Mouse (Mus musculus): ENCODE data around the gene Fscn2.

Gene Fscn2

DNA sequence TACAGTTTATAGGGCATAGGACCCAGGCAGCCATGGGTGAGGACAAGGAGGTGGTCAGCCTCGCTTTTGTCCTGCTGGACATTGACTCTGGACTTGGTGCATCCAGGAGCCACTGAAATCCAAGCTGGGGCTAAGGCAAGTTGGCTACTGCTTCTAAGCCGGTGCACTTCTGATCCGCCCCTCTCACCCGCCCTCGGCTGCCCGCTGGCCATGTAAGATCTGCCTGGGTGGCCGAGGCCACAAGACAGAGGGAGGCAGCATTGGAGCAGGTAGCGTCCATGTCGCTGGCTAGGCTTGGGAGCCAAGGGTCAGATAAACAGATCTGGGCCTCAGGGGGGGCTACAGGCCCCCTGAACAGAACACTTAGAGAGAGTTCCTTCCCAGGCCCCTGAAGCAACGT, at the start of gene Fscn2:
Fscn2 (plus strand) TSS at position 240 of the 400 bp plus-strand sequence.
- DNase-seq (ENCODE audit: low read depth, low spot score): no peak

DNA sequence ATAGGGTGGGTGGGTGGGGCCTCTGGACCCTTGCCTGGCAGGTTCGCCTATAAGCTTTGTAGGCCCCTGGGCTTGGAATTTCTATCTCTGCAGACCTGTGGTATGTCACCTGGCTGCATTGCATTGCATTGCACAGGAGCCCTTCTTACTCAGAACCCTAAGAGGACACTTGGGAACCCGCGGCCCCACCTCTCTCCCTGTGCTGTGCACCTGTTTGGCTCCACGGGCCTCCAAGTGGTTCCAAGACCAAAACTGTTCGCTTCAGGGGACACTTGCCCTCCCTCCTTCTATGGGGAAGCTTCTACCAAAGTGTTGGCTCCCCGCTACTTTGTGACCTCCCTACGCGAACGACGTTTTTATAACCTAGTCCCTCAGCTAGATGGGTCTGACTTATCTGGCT, 49.8 kb upstream of the Fscn2 start:
- DNase-seq (ENCODE audit: low read depth, low spot score): no peak

DNA sequence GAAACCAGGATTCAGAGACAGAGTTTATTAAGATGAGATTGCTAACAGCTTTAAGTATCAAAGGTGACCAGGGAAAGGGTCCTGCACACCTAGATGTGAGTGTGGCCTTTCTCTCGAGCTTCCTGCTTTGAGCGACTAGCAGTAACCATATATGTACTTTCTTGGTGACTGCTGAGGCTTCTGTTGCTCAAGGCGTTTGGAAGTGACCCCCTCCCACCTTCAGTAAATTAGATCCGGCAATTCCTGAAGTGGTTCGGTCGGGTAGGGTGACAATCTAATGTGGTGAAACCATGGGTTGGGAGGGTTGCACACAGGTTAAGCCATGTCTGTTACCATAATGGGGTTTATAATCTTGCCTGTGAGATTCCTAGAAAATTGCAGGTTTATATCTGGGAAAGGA, 49.3 kb upstream of the Fscn2 start:
- DNase-seq (ENCODE audit: low read depth, low spot score): no peak

DNA sequence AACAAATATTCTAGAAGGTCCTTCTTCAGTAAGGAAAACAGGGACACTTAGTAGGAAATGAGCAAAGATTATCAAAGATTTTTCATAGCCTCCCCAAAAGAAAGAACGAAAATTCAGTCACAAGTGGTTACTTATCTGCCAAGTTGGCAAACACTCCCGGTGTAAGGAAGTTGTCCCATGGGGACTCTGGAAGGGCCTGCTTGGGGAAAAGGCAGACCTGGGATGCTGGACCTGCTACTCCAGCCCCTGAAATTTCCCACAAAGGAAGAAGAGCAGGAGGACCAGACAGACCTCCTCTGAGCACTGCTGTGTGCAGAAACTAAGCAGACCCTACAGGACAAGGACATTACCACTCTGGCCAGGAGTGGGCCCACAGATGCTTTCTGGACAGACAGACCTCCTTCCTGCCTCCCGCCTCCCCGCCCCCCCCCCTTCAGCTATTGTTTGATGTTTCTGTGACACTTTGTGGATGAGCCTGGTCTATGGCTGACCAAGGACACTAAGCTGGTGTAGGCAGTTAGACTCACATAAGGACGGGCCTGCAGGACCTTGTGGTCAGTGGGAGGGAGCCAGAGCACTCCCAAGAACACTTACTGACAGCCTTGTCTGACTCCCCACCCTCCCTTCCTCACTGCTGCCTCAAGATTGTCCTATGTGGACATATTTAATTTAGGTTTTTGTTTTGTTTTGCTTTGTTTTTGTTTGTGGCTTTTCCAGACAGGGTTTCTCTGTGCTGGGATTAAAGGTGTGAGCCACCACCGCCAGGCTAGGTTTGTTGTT, 47.2 kb upstream of the Fscn2 start:
- DNase-seq (ENCODE audit: low read depth, low spot score): no peak

DNA sequence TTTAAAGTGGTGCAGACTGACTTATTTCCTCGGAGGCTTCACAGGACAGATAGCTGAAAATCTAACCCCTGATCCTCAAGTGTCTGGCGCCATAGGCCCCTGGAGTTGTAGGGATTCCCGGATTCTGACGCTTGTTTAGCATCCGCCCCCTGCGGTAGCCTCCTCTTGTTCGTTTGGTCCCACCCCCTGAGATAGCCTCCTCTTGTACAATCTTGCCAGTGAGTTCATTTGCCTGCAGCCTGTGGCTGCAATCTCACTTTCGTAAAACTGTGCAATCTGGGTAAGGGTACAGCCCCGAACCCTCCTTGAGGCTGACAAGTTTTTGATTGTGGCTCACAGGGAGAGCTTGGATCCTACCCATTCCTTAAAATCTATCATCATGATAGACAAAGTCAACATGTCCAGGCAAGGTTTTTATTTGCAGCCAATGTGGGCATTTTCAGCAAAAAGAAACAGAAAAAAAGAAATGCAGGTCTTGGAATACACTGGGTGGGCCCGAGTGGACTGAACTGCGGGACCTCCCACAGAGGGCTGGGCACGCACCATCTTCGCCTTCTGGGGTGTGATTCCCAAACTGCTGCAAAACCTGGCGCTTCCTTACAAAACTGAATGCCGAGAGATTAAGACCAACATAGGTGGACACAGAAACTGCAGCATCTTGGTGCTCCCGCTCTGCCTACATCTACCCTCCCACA, 46.5 kb upstream of the Fscn2 start:
- no peak for DNase-seq (ENCODE audit: low read depth, low spot score)

DNA sequence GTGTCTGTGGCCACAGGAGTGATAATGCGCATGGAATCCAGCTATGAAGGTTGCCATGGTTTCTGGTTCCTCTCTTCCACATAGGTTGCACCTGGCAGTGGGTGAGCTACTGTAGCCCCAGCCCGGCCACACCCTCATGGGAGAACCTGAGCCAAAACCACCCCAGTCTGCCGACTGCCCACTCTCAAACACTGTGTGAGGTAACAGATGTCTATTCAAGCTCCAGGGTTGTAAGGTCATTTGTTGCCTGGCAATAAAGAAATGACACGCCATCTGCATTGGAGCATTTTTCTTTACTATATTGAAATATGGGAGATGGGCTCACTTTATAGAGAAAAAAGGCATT, 45.9 kb upstream of the Fscn2 start:
- DNase-seq (ENCODE audit: low read depth, low spot score): no peak

DNA sequence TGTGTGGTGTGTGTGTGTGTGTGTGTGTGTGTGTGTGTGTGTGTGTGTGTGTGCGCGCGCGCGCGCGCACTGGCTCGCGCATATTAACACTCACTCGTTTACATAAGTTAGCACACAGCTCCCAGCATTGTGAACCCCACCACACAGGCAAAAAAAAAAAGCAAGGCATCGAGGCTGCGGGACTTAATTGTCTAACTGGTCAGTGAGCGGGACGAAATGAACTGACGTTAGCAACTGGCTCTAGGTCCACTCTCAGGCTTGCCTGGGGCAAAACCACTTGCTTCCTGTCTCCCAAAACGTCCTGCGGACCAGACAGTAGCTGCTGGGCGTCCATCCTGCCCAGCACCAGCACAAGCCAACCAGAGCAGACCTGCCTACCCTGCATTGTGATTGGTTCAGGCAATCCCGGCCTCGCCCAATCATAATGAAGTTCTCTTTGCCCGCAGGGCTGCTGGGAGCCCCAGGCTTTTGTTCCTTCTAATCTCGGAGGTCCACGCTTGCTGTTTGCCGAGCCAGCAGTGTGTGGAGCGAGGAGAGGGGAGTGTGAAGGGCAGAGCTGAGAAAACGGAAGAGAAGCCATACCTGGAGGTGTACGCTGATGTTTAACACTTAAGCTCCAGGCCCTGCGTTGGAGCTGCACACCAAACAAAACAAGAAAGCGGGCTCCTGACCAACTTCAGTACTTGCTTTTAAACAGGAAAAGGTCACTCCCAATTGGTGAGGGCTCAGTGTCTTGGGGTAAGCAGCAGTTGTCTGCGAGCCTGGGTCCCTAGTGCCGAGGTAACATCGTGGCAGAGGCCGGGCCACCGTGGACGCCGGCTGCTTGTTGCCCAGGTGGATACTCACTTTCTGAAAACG, 45.3 kb upstream of the Fscn2 start:
- DNase-seq (ENCODE audit: low read depth, low spot score): peak; percentile 96

DNA sequence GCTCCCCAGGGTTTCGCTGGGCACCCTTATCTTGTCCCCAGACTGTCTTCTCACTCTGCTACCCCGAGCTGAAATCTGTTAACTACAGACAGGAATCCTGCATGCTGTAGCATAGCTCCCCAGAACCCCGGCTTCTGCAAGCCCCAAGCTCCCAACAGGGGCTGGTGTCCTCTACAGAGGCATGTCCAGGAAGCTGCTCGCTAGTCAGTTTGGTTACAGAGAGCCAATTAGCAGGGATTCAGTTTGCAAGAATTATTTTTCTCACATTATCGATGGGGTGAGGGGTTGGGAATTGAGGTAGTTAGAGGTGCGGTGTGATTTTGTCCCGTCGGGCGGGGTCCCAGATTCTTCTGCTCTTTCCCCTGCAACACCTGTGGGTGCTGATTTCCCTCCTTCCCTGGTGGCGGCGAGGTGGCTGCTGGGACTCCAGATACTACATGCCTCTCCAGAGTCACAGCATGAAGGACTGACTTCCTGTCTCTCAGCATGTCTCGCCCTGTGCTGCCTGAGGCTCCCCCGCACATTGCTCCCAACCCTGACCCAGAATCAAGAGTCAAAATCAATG, 44.6 kb upstream of the Fscn2 start:
- no peak for DNase-seq (ENCODE audit: low read depth, low spot score)

DNA sequence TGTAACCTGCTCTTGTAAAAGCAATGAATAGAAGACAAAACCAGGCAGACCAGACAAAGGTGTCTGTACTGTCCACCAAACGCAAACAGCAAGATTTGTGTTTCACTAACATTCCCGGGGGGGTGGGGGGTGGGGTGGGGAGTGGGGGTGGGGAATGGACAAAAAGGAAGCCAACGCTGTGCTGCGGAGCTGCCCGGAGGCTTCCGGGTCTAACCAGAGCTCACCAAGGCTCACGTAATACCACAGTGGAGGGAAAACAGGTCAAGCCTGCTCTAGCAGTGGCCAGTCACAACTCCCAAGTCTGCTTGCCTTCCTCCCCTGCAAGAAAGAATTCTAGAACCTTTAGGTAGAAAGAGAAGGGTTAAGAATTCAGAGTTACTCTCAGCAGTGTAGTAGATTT, 43.9 kb upstream of the Fscn2 start:
- DNase-seq (ENCODE audit: low read depth, low spot score): no peak

DNA sequence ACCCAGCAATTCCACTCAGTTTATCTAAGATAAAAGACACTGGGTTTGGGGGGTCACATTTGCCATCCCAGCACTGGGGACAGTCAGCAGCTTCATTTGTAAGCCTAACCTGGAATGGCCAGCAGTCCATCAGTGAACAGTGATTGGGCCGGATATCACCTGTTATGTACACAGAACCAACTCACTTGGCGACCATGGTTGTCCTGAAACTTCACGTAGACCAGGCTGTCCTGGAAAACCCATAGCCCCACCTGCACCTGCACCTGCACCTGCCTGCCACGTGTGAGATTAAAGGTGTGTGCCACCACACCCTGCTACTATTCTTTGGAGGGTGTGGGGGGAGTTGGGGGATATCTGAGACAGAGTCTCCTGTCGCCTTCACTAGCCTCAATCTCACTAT, 42.0 kb upstream of the Fscn2 start:
- no peak for DNase-seq (ENCODE audit: low read depth, low spot score)

DNA sequence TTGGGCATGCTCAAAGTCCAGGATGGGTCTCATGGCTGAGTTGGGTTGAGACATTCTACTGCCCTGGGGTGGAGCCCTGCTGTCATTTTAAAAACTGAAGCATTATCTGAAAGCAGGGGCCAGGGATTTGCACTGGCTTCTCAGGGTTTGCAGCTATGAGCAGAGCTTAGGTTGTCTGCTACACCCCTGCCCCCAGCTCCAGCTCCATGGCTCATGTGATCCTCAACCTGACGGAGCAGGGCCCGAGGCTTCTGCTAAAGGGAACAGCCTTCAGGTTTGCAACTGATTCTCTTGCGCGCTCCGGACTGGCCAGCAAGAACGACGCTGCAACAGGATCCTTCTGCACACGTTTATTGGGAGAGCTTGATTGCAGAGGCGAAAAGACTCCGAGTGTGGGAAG, 41.2 kb upstream of the Fscn2 start:
- no peak for DNase-seq (ENCODE audit: low read depth, low spot score)

DNA sequence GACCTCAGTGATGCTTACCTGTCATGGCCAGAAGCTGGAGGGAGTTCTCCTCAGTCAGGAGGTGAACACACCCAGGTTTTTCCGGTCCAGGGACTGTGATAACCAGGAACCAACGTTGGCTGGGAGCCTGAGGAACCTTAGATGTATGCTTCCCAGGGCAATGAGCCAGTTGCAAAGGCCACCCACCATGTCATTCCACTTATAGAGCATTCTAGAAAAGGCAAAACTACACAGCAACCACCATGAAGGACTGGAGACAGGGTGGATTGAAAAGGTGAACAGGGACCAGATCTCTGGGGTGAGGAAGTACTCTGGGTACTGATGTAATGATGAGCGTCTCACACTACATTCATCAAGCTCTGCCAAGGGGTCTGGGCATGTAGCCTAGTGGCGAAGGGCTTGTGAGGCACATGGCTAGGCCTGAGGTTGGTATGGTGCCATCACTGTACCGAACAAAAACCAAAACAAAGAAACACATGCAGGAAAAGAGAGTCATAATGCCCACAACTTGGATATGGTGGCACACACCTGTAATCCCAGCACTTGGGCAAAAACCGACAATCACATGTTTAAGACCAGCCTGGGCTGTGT, 25.8 kb upstream of the Fscn2 start:
- DNase-seq (ENCODE audit: low read depth, low spot score): no peak

DNA sequence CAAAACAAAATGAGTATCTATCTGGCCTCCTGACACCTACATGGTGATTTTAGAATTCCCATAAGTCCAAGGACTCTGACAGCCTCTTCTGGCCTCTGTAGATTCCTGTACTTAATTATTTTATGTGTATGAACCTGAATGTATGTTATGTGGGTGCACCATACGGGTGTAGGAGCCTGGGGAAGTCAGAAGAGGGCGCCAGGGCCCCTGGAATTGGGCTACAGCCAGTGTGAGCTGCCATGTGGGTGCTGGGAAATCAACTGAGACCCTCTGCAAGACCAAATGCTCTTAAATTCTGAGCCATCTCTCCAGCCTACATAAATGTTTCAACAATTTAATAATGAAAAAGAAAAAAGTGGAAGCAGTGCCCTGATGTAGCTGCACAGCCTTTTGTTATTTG, 23.9 kb upstream of the Fscn2 start:
- no peak for DNase-seq (ENCODE audit: low read depth, low spot score)

DNA sequence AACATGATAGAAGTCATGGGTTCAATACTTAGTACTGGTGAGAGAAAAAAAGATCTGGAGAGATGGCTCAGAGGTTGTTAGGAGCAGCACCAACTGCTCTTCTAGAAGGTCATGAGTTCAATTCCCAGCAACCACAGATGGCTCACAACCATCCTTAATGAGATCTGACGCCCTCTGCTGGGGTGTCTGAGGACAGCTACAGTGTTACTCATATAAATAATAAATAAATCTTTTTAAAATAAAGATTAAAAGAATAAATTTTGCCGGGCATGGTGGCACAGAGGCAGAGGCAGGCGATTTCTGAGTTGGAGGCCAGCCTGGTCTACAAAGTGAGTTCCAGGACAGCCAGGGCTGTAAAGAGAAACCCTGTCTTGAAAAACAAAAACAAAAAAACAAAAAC, 22.5 kb upstream of the Fscn2 start:
- no peak for DNase-seq (ENCODE audit: low read depth, low spot score)

DNA sequence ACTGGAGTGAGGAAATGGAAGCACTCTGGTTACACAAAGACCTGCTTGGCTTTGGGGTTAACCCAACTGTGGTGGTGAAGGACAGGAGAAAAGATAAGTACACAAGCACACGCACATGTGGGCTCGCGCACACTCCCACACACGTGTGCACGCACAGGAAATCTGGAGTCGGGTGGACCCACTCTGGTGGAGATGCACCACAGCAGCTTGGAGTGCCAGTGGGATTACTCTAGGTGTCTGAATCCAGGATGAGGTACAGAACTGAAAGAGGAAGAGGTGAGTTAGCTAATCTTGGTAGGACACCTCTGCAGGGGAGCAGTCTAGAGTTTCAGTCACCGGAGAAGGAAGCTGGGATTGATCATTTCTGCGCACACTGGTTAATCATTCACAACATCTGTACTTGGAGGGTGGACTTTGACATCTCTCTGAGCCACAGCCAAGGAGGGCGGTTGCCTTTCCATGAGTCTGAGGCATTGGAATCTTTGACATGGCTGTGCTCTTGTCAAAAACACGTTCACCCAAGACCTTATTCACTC, 21.3 kb upstream of the Fscn2 start:
- no peak for DNase-seq (ENCODE audit: low read depth, low spot score)

DNA sequence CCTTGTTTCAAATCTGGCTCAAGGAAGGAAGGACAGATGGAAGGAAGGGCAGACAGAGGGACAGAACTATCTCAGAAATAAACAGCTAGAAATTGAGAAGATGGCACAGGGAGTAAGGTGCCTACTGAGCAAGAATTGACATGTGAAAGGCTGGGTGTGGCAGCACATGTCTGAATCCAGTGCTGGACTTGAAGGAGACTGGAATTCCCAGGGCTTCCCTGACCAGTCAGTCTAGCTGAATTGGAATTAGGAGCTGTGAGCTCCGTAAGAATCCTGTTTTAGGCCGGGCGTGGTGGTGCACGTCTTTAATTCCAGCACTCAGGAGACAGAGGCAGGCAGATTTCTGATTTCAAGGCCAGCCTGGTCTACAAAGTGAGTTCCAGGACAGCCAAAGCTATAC, 19.7 kb upstream of the Fscn2 start:
- no peak for DNase-seq (ENCODE audit: low read depth, low spot score)

DNA sequence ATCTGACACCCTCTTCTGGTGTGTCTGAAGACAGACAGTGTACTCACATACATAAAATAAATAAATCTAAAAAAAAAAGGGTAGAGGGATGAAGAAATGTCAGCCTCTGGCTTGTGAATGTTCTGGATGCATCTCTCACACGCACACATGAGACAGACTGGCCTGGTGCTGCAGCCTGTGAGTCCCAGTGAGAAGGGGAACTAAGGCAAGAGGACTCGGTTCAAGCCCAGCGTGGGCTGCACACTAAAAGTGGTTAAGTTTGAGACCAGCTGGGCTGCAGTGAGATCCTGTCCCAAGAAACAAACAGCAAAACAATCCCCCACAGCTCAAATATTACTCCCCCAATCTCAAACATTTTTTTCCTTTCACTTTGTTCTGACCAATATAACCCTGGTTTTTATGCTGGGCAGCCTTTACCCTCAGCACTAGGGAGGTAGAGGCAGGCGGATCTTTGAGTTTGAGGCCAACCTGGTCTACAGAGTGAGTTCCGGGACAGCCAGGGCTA, 18.6 kb upstream of the Fscn2 start:
- no peak for DNase-seq (ENCODE audit: low read depth, low spot score)

DNA sequence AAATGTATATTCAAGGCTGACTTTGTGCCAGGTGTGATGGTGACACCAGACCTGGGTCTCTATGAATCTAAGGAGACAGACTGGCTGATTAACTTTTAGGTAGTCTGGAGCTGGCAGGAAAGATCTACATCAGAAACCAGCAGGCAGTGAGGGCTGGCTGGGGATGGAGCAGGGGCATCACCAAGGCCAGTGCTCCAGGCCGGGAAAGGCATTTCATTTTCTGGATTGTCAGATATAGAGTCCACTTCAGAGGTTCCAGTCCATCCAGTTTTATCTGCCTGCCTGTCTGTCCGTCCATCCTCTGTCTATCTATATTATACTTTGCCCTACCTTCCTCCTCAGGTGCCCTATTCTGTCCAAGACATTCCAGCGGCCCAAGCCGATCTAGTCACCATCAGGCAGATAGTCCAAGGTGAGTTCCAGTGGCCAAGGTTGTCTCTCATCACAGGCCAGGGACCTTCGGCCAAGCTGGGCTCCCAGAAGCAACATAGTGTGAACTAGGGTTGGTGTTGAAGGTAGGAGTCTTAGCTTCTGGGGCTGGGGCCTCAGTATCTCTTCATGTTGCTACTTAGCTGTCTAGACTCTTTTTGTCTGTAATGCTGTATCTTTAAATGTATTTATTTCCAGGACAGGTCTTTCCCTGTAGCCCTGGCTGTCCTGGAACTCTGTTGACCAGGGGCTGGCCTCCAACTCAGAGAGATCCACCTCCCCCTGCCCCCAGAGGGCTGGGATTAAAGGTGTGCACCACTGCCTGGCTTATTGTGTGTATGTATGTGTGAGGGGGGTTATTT, 17.6 kb upstream of the Fscn2 start:
- DNase-seq (ENCODE audit: low read depth, low spot score): peak; percentile 40

DNA sequence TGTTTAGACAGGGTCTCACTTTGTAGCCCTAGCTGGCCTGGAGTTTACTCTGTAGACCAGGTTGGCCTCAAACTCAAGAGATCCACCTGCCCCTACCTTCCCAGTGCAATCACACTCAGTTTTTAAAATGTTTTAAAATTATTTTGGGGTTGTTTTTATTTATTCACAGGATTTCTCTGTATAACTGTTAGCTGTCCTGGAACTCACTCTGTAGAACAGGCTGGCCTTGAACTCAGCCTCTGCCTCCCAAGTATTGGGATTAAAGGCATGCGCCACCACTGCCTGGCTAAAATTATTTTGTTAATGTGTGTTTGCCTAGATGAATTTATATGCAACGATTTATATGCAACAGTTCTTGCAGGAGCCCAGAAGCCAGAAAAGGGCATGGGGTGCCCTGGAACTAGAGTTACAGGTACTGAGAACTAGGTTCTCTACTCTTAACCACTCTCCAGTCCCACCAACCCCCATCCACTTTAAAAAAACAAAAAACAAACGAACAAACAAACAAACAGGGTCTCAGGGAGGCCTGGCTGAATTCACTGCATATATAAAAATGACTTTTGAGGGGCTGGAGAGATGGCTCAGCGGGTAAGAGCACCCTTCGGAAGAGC, 16.9 kb upstream of the Fscn2 start:
- peak; percentile 34 for DNase-seq (ENCODE audit: low read depth, low spot score)

DNA sequence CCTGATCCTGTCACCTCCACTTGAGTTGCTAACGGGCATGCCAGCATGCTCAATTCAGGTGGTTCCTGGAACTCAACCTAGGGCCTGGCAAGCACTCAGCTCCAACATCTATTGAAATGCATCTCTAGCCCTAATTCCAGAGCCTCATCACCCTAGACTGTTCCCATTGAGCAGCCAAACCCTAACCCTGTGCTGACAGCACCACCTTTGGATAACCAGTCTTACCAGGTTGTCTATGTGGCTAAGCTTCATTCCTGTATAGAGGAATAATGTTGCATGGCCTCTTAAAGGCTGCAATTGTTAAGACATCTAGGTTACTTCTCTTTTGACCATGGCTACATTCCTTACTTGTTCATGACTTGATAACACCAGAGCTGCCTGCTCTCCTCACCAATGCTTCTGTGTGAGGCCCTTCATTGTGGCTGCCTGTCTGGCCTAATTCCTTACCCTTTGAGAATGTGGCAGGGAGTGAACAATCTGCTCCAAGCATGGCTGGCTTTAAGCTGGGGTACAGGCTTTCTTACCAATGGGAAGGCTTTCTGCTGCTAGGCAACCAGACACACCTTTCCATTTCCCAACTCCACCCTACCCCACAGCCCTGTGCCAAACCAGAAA, 16.2 kb upstream of the Fscn2 start:
- peak; percentile 49 for DNase-seq (ENCODE audit: low read depth, low spot score)
